ENCODE assay signal across 22 mouse cellular contexts in the genomic region with DNA sequence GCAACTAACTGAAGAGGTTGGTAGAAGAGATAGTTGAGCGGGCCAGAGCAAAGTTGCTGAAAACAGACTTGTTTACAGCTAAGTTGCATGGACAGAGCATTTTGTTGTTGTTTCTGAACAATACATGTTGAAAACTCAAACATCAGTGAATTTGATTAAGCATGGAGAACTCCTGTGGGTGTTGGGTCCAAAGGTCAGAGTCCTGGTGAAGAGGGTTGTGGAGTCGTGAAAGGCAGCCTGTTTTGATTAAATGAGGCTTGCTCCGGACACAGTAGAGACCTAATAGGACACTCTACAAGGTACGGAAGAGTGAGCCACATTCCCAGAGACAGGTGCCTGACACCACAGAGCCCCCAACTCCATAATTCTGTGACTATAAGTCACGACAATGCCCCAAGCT.
A peak's percentile ranks its signal among the peaks of the same experiment; 100 is the strongest.
DNase-seq lines count a peak whose midpoint lies in the region; ATAC-seq and TF ChIP-seq lines count a peak whose summit lies in the region.
"Had no signal": no experiment of that assay in that cellular context is flagged by ENCODE, and none has a peak within 500 bp of the region (broad histone marks: within the 10 kb centered on the region; RNA-seq: fewer than 3 reads in every experiment).

No protein-coding gene starts in this region.

- H3K4me3 ChIP-seq in kidney, adult 2 months (ENCODE audit: insufficient read depth, low read depth, low read length), result no peak overlapping the region
- H3K4me3 ChIP-seq in kidney, embryonic 15.5 days (replicated peaks), result no peak overlapping the region
- no peak overlapping the region for H3K4me3 ChIP-seq in kidney, embryonic 16.5 days (ENCODE audit: low read length)
- H3K4me3 ChIP-seq in liver, adult 2 months (ENCODE audit: insufficient read depth, low read depth, low read length), result no peak overlapping the region
- H3K4me3 ChIP-seq in liver, postnatal 0 days (ENCODE audit: low read depth, low read length), result no peak overlapping the region
- H3K4me3 ChIP-seq: embryonic facial prominence, embryonic 13.5 days; embryonic facial prominence, embryonic 15.5 days; erythroblast, embryonic 14.5 days; forebrain, embryonic 10.5 days; forebrain, embryonic 12.5 days had no signal

- no peak for TF ChIP-seq EP300 in liver, postnatal 0 days (IDR thresholded peaks at IDR 0.05; ENCODE audit: low read depth)

- ATAC-seq in kidney, embryonic 15.5 days (replicated peaks; ENCODE audit: low FRiP score), result no peak
- ATAC-seq in kidney, embryonic 16.5 days (ENCODE audit: low FRiP score, low TSS enrichment), result no peak
- no peak for ATAC-seq in liver, postnatal 0 days
- ATAC-seq: forebrain, embryonic 14.5 days had no signal

- no peaks in the 10 kb centered on the region for H3K27me3 ChIP-seq in kidney, adult 2 months (replicated peaks; ENCODE audit: control insufficient read depth, insufficient read depth, low read length)
- no peaks in the 10 kb centered on the region for H3K27me3 ChIP-seq in kidney, embryonic 15.5 days
- H3K27me3 ChIP-seq in kidney, embryonic 16.5 days (ENCODE audit: insufficient read depth, low read length), result no peaks in the 10 kb centered on the region
- H3K27me3 ChIP-seq in liver, adult 2 months (ENCODE audit: control insufficient read depth, insufficient read depth, low read length), result no peaks in the 10 kb centered on the region
- no peaks in the 10 kb centered on the region for H3K27me3 ChIP-seq in liver, postnatal 0 days (ENCODE audit: insufficient read depth, low read length)
- H3K27me3 ChIP-seq: embryonic facial prominence, embryonic 13.5 days; embryonic facial prominence, embryonic 15.5 days; forebrain, embryonic 12.5 days had no signal

- no peak overlapping the region for H3K4me2 ChIP-seq in kidney, embryonic 15.5 days
- H3K4me2 ChIP-seq in kidney, embryonic 16.5 days (replicated peaks; ENCODE audit: low read depth, low read length), result no peak overlapping the region
- H3K4me2 ChIP-seq in liver, postnatal 0 days (ENCODE audit: low read depth, low read length), result no peak overlapping the region
- H3K4me2 ChIP-seq: embryonic facial prominence, embryonic 13.5 days; embryonic facial prominence, embryonic 15.5 days; forebrain, embryonic 12.5 days had no signal

- whole genome bisulfite sequencing in kidney, adult 2 months, result 53% methylated on average over 5 of the region's 5 CpGs
- WGBS in kidney, embryonic 15.5 days, result 65% methylated on average over 5 of the region's 5 CpGs
- WGBS in kidney, embryonic 16.5 days, result 62% methylated on average over 5 of the region's 5 CpGs
- 57% methylated on average over 5 of the region's 5 CpGs for WGBS in liver, adult 2 months
- 66% methylated on average over 5 of the region's 5 CpGs for WGBS in liver, postnatal 0 days (ENCODE audit: insufficient replicate concordance)

- H3K4me1 ChIP-seq in kidney, adult 2 months (ENCODE audit: control insufficient read depth, insufficient read depth, low read length), result no peaks in the 10 kb centered on the region; the same call in 1 of the 2 replicates
- no peaks in the 10 kb centered on the region for H3K4me1 ChIP-seq in kidney, embryonic 15.5 days
- no peaks in the 10 kb centered on the region for H3K4me1 ChIP-seq in kidney, embryonic 16.5 days (ENCODE audit: insufficient read depth, low read length)
- no peaks in the 10 kb centered on the region for H3K4me1 ChIP-seq in liver, adult 2 months (ENCODE audit: control insufficient read depth, insufficient read depth, low read length)
- no peaks in the 10 kb centered on the region for H3K4me1 ChIP-seq in liver, postnatal 0 days (ENCODE audit: insufficient read depth)
- H3K4me1 ChIP-seq: forebrain, embryonic 12.5 days had no signal

- H3K36me3 ChIP-seq in kidney, adult 2 months (ENCODE audit: control insufficient read depth, insufficient read depth, low read length), result no peaks in the 10 kb centered on the region
- no peaks in the 10 kb centered on the region for H3K36me3 ChIP-seq in kidney, embryonic 15.5 days
- H3K36me3 ChIP-seq in kidney, embryonic 16.5 days (ENCODE audit: insufficient read depth, low read length), result no peaks in the 10 kb centered on the region
- H3K36me3 ChIP-seq in liver, adult 2 months (ENCODE audit: control insufficient read depth, insufficient read depth, low read length), result no peaks in the 10 kb centered on the region
- H3K36me3 ChIP-seq in liver, postnatal 0 days (replicated peaks; ENCODE audit: insufficient read depth, low read length), result no peaks in the 10 kb centered on the region
- H3K36me3 ChIP-seq: embryonic facial prominence, embryonic 13.5 days; embryonic facial prominence, embryonic 15.5 days; forebrain, embryonic 10.5 days; forebrain, embryonic 12.5 days had no signal

- TF ChIP-seq POLR2A in kidney, adult 2 months (IDR thresholded peaks at IDR 0.05; ENCODE audit: low read depth, low read length), result no peak
- no peak for TF ChIP-seq POLR2A in liver, adult 2 months (IDR thresholded peaks at IDR 0.05; ENCODE audit: extremely low read depth, insufficient read depth, low read length)

- H3K79me2 ChIP-seq in liver, adult 2 months (ENCODE audit: control insufficient read depth, insufficient read depth, low read length), result no peaks in the 10 kb centered on the region

- peak; percentile 69 for DNase-seq in kidney, adult 2 months
- peak; percentile 56 for DNase-seq in kidney, adult 9 months
- DNase-seq in liver, adult 2 months (ENCODE audit: extremely low read depth, low read depth, low spot score), result peak; percentile 21
- no peak for DNase-seq in liver, postnatal 0 days
- DNase-seq: adrenal gland, adult 2 months; adrenal gland, postnatal 10 days; adrenal gland, postnatal 25 days; cerebellum, adult 11 months; cerebellum, adult 18-20 months; cerebellum, adult 8-10 months; cerebellum, adult 9-11 months; cerebellum, postnatal 14 days; cerebellum, postnatal 36 days; embryo, embryonic 11 days had no signal

- H3K27ac ChIP-seq in kidney, adult 2 months (ENCODE audit: insufficient read depth, low read depth, low read length), result no peak overlapping the region
- H3K27ac ChIP-seq in kidney, embryonic 15.5 days, result no peak overlapping the region
- H3K27ac ChIP-seq in kidney, embryonic 16.5 days (ENCODE audit: low read length), result no peak overlapping the region
- H3K27ac ChIP-seq in liver, adult 2 months (replicated peaks; ENCODE audit: insufficient read depth, low read depth, low read length), result no peak overlapping the region
- H3K27ac ChIP-seq in liver, postnatal 0 days (ENCODE audit: low read depth), result no peak overlapping the region
- H3K27ac ChIP-seq: embryonic facial prominence, embryonic 13.5 days; embryonic facial prominence, embryonic 15.5 days; forebrain, embryonic 12.5 days had no signal

- no peak for TF ChIP-seq CTCF in kidney, adult 2 months (conservative IDR thresholded peaks at IDR 0.05; ENCODE audit: insufficient read depth, insufficient read length, low read depth, low read length)
- no peak for TF ChIP-seq CTCF in liver, adult 2 months (IDR thresholded peaks at IDR 0.05; ENCODE audit: low read depth, low read length)
- TF ChIP-seq CTCF in liver, postnatal 0 days (IDR thresholded peaks at IDR 0.05; ENCODE audit: low read depth), result no peak

- H3K9me3 ChIP-seq in kidney, embryonic 15.5 days (replicated peaks), result no peaks in the 10 kb centered on the region
- H3K9me3 ChIP-seq in kidney, embryonic 16.5 days (ENCODE audit: low read length), result no peaks in the 10 kb centered on the region
- no peaks in the 10 kb centered on the region for H3K9me3 ChIP-seq in liver, postnatal 0 days (ENCODE audit: low read length)
- H3K9me3 ChIP-seq: embryonic facial prominence, embryonic 13.5 days; embryonic facial prominence, embryonic 15.5 days; forebrain, embryonic 10.5 days; forebrain, embryonic 12.5 days had no signal

- no peak overlapping the region for H3K9ac ChIP-seq in kidney, embryonic 15.5 days
- H3K9ac ChIP-seq in kidney, embryonic 16.5 days (replicated peaks; ENCODE audit: low read length), result no peak overlapping the region
- H3K9ac ChIP-seq in liver, adult 2 months (ENCODE audit: low read depth, low read length), result no peak overlapping the region
- H3K9ac ChIP-seq in liver, postnatal 0 days (replicated peaks), result no peak overlapping the region
- H3K9ac ChIP-seq: embryonic facial prominence, embryonic 13.5 days; embryonic facial prominence, embryonic 15.5 days; forebrain, embryonic 12.5 days had no signal
